Mouse (Mus musculus) lung, postnatal 0 days (tissue): ENCODE data around the gene Fev.

Source experiments
- CTCF ChIP-seq: IDR thresholded peaks from 2 replicates; pipeline ENCODE4 v1.5.1; 2016; ENCODE audit warnings: antibody characterized with exemption, mild to moderate bottlenecking
- EP300 ChIP-seq: IDR thresholded peaks from 2 replicates; pipeline ENCODE4 v1.6.1; 2016; ENCODE audit warnings: antibody characterized with exemption, mild to moderate bottlenecking, control low read depth

DNA sequence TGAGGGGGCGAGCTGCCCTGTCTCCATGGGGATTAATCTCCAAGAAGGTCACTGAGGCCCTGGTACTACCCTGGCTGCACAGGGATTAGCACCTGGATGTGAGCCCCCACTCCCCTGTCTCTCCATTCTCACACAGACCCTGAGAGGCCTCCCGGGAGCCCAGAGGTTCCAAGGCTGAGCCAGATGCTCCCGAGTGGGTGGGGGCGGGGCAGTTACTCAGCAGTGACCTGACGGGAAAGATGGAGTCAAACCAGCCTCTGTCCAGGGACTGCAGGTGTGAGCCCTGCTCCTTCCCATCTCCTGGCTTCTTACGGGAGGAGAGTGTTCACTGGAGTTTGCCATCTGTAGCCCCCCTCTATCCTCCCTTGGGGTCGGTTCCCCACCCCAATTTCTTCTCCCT, 12.8 kb upstream of the Fev start:
- TF ChIP-seq CTCF (no peak), EP300 (no peak)
